Mouse (Mus musculus) embryonic facial prominence, embryonic 10.5 days (tissue): ENCODE measurements around the gene Abi3bp. TPM values are rescaled to one million over a fixed set of nuclear protein-coding genes. Genes with fewer than 3 reads are reported as not detected.

Source experiments
- DNase-seq: peaks from one replicate; pipeline ENCODE4 v3.0.0-alpha.2; 2017; ENCODE audit warnings: low spot score
- H3K27ac ChIP-seq: fragments of 300-500 bp; sonication (generic); replicated peaks from 2 replicates; pipeline ENCODE4 v1.5.1; 2016; ENCODE audit warnings: mild to moderate bottlenecking
- H3K27me3 ChIP-seq: fragments of 300-500 bp; sonication (generic); replicated peaks from 2 replicates; pipeline ENCODE4 v1.6.1; 2016; ENCODE audit warnings: low read depth, mild to moderate bottlenecking; ENCODE audit not compliant: poor library complexity, severe bottlenecking
- H3K36me3 ChIP-seq: fragments of 300-500 bp; sonication (generic); replicated peaks from 2 replicates; pipeline ENCODE4 v1.6.1; 2016; ENCODE audit warnings: mild to moderate bottlenecking, moderate library complexity
- H3K4me1 ChIP-seq: fragments of 300-500 bp; sonication (generic); 2 replicates; pipeline ENCODE4 v1.6.1; 2016
- H3K4me3 ChIP-seq: fragments of 300-500 bp; sonication (generic); 2 replicates; pipeline ENCODE4 v1.5.1; 2016; ENCODE audit warnings: mild to moderate bottlenecking, moderate library complexity
- H3K9me3 ChIP-seq: fragments of 300-500 bp; sonication (generic); 2 replicates; pipeline ENCODE4 v1.6.1; 2016; ENCODE audit warnings: mild to moderate bottlenecking
- WGBS: fragments of 180-500 bp; shearing (Covaris S2); methylation state at CpG from one replicate; pipeline ENCODE4 v1.1.7; 2016; 5-methylcytosine and 5-hydroxymethylcytosine counted together
- polyA plus RNA-seq: library from polyadenylated mRNA; unstranded; fragments of >200 nt; fragmentation: Nextera tagmentation; extraction: Ambion mirVana; gene quantifications from 2 replicates; pipeline ENCODE4 v1.2.1, GENCODE M21; 2016

Gene Abi3bp
- 0.35 TPM in 2 replicates for polyA plus RNA-seq

- no peak within 1 kb of the TSS for H3K27ac ChIP-seq
- no peaks in the 10 kb centered on the region for H3K9me3 ChIP-seq
- H3K4me3 ChIP-seq: peak within 1 kb of the TSS; percentile 13; the same call in 1 of the 2 replicates
- 58% methylated on average over 11 of the region's 11 CpGs for WGBS
- no peak for DNase-seq
- no peaks in the 10 kb centered on the region for H3K27me3 ChIP-seq
- H3K4me1 ChIP-seq: peaks cover 13% of the 10 kb centered on the region
- H3K36me3 ChIP-seq: no peaks in the 10 kb centered on the region
Observed at GRCm38 (mm10) chr16:56477677-56478574, at the start of gene Abi3bp. Gene Abi3bp, plus strand, starts transcription at chr16:56477878.

- no peaks in the 10 kb centered on the region for H3K36me3 ChIP-seq
- H3K9me3 ChIP-seq: no peaks in the 10 kb centered on the region
- WGBS: 77% methylated on average over 4 of the region's 4 CpGs
- H3K4me3 ChIP-seq: no peak overlapping the region
- DNase-seq: no peak
- H3K27me3 ChIP-seq: no peaks in the 10 kb centered on the region
- no peak overlapping the region for H3K27ac ChIP-seq
- no peaks in the 10 kb centered on the region for H3K4me1 ChIP-seq
Observed at GRCm38 (mm10) chr16:56435293-56436185, 42.1 kb upstream of the Abi3bp start.

- WGBS: 76% methylated on average over 4 of the region's 4 CpGs
- no peak overlapping the region for H3K27ac ChIP-seq
- no peak for DNase-seq
- H3K9me3 ChIP-seq: no peaks in the 10 kb centered on the region
- H3K4me3 ChIP-seq: no peak overlapping the region
- no peaks in the 10 kb centered on the region for H3K27me3 ChIP-seq
- H3K4me1 ChIP-seq: no peaks in the 10 kb centered on the region
- no peaks in the 10 kb centered on the region for H3K36me3 ChIP-seq
Observed at GRCm38 (mm10) chr16:56440243-56440642, 37.4 kb upstream of the Abi3bp start.

GRCm38 (mm10) chr16:56441113-56441512, 36.6 kb upstream of the Abi3bp start:
- 88% methylated on average over 5 of the region's 5 CpGs for WGBS
- no peaks in the 10 kb centered on the region for H3K9me3 ChIP-seq
- H3K27me3 ChIP-seq: no peaks in the 10 kb centered on the region
- DNase-seq: no peak
- H3K4me1 ChIP-seq: no peaks in the 10 kb centered on the region
- H3K27ac ChIP-seq: no peak overlapping the region
- H3K4me3 ChIP-seq: no peak overlapping the region
- H3K36me3 ChIP-seq: no peaks in the 10 kb centered on the region

GRCm38 (mm10) chr16:56441658-56442344, 35.9 kb upstream of the Abi3bp start:
- Histone ChIP-seq H3K4me3 (no peak overlapping the region), H3K36me3 (no peaks in the 10 kb centered on the region), H3K9me3 (no peaks in the 10 kb centered on the region), H3K27ac (no peak overlapping the region), H3K4me1 (no peaks in the 10 kb centered on the region), H3K27me3 (no peaks in the 10 kb centered on the region)
- no peak for DNase-seq
- WGBS: 83% methylated on average over 7 of the region's 7 CpGs

- no peaks in the 10 kb centered on the region for H3K36me3 ChIP-seq
- WGBS: 81% methylated on average over 2 of the region's 2 CpGs
- H3K9me3 ChIP-seq: no peaks in the 10 kb centered on the region
- no peaks in the 10 kb centered on the region for H3K4me1 ChIP-seq
- no peak for DNase-seq
- no peak overlapping the region for H3K27ac ChIP-seq
- no peaks in the 10 kb centered on the region for H3K27me3 ChIP-seq
- no peak overlapping the region for H3K4me3 ChIP-seq
Observed at GRCm38 (mm10) chr16:56451482-56451881, 26.2 kb upstream of the Abi3bp start.

GRCm38 (mm10) chr16:56451923-56452322, 25.8 kb upstream of the Abi3bp start:
- Histone ChIP-seq H3K27me3 (no peaks in the 10 kb centered on the region), H3K36me3 (no peaks in the 10 kb centered on the region), H3K9me3 (no peaks in the 10 kb centered on the region), H3K27ac (no peak overlapping the region), H3K4me1 (no peaks in the 10 kb centered on the region), H3K4me3 (no peak overlapping the region)
- no peak for DNase-seq
- WGBS: 87% methylated on average over 1 of the region's 1 CpGs

DNA sequence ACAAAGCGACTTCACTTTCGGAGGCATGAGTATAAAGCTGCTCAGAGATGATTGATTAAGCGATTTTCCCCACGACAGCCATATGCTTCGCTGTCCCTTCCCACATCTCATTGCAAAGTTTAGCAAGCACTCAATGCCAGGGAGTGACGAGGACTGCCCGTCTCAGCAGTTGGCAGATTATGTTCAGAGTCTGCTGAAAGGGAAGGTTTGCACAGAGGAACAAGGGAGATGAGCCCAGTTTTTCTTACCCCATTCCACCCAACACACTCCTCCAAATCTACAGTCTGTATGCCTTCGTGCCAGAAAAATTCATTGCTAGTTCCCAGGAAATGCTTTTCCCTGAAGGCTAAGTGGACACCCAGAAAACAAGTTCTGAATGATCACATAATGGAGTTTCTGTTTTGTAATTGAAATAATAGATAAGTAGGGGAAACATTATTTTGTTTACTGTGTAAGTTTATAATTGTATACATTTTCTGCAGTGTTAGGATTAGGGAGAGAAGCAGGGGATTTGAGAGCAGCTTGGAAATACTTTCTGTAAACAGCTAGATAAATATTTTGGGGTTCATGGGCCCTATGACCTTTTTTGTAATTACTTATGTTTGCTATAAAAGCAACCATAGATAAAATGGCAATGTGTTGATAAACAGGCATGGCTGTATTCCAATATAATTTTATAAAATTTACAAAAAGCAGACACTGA, 19.5 kb upstream of the Abi3bp start:
- H3K27ac ChIP-seq: no peak overlapping the region
- H3K4me1 ChIP-seq: no peaks in the 10 kb centered on the region
- DNase-seq: no peak
- H3K27me3 ChIP-seq: no peaks in the 10 kb centered on the region
- H3K9me3 ChIP-seq: no peaks in the 10 kb centered on the region
- H3K36me3 ChIP-seq: no peaks in the 10 kb centered on the region
- no peak overlapping the region for H3K4me3 ChIP-seq
- 83% methylated on average over 8 of the region's 8 CpGs for WGBS

GRCm38 (mm10) chr16:56473160-56473559, 4.5 kb upstream of the Abi3bp start:
- Histone ChIP-seq H3K27me3 (no peaks in the 10 kb centered on the region), H3K4me3 (no peak overlapping the region), H3K4me1 (peaks cover 6% of the 10 kb centered on the region), H3K9me3 (no peaks in the 10 kb centered on the region), H3K27ac (no peak overlapping the region), H3K36me3 (no peaks in the 10 kb centered on the region)
- DNase-seq: no peak
- WGBS: 86% methylated on average over 2 of the region's 2 CpGs

DNA sequence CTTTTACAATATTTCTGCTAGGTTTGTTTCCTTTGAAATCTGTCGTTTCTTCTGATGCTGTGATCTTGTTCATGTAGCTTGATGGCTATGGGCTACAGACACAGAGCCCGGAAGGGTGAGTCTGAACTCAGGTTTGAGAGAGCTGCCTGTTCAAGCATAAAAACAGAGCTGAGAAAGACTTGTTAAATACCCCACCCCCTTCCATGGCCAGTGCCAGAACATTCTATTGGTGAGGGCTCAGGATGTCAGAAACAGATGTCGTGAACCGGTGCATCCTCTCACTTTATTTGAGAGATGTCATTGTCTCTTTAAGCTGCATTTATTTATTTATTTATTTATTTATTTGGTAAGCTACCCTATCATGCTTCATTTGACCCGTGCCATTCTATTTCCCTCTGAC, 2.0 kb upstream of the Abi3bp start:
- Histone ChIP-seq H3K4me1 (peaks cover 13% of the 10 kb centered on the region), H3K4me3 (no peak overlapping the region), H3K9me3 (no peaks in the 10 kb centered on the region), H3K36me3 (no peaks in the 10 kb centered on the region), H3K27me3 (no peaks in the 10 kb centered on the region), H3K27ac (no peak overlapping the region)
- 83% methylated on average over 5 of the region's 5 CpGs for WGBS
- DNase-seq: no peak

DNA sequence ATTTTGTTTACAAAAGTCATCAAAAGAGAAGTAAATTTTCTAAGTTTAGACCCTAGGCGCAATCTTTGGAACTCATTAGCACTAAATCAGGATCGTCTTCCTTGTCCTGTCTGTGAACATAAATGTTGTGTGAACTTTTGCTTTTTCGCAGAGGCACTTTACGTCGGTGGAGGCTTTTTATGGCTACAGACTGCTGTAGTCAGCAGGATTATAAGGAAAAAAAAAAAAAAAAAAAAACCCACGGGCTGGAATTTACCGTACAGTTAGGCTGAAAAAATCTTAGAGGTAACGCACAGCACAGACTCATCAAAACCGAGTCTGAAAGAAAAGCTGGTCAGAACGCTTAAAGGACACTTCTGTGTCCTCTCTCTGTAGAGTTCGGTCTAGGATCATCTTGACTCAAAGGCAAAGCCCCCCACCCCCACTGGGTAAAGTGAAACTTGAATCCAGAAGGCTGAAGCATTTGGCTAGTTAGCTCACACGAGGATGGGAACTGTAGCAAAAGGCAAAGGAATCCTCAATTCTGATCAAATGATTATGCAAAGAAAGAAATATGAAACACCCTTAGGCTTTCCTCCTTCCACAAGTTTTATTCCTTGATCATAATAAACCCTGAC, 1.0 kb downstream of the Abi3bp start:
- Histone ChIP-seq H3K27me3 (no peaks in the 10 kb centered on the region), H3K9me3 (no peaks in the 10 kb centered on the region), H3K27ac (no peak overlapping the region), H3K36me3 (no peaks in the 10 kb centered on the region), H3K4me3 (peak overlapping the region; percentile 13; the same call in 1 of the 2 replicates), H3K4me1 (peaks cover 13% of the 10 kb centered on the region)
- peak; percentile 31 for DNase-seq
- 46% methylated on average over 12 of the region's 12 CpGs for WGBS
